Mouse (Mus musculus) midbrain, embryonic 14.5 days (tissue): ENCODE data around the gene Fzd2. TPM values are rescaled to one million over a fixed set of nuclear protein-coding genes. Genes with fewer than 3 reads are reported as not detected.
"Not testable (repeated sequence)": the region's sequence is repeated elsewhere in the genome, so short reads cannot be mapped to it uniquely, and the experiment has no call there.

Experiments
- ATAC-seq: fragments of 200-750 bp; cut with Nextera tagmentation; 2 replicates; pipeline ENCODE4 v1.8.0; 2017; ENCODE audit warnings: moderate number of reproducible peaks, moderate library complexity; ENCODE audit not compliant: low FRiP score, low TSS enrichment
- DNase-seq: peaks from one replicate; pipeline ENCODE4 v3.0.0-alpha.2; 2015
- H3K27ac ChIP-seq: fragments of 300-500 bp; sonication (generic); replicated peaks from 2 replicates; pipeline ENCODE4 v1.5.1; 2014; ENCODE audit warnings: mild to moderate bottlenecking, low read depth, low read length, moderate library complexity
- H3K27me3 ChIP-seq: fragments of 300-500 bp; sonication (generic); 2 replicates; pipeline ENCODE4 v1.6.1; 2014; ENCODE audit warnings: low read length, control low read depth, mixed read lengths; ENCODE audit not compliant: control insufficient read depth, insufficient read depth
- H3K36me3 ChIP-seq: fragments of 300-500 bp; sonication (generic); 2 replicates; pipeline ENCODE4 v1.6.1; 2014; ENCODE audit warnings: low read length, control low read depth; ENCODE audit not compliant: control insufficient read depth, insufficient read depth
- H3K4me1 ChIP-seq: fragments of 300-500 bp; sonication (generic); 2 replicates; pipeline ENCODE4 v1.6.1; 2014; ENCODE audit warnings: mild to moderate bottlenecking, antibody characterized with exemption, low read length, control low read depth; ENCODE audit not compliant: control insufficient read depth, insufficient read depth
- H3K4me2 ChIP-seq: fragments of 300-500 bp; sonication (generic); 2 replicates; pipeline ENCODE4 v1.6.1; 2014; ENCODE audit warnings: mild to moderate bottlenecking, low read length, moderate library complexity
- H3K4me3 ChIP-seq: fragments of 300-500 bp; sonication (generic); replicated peaks from 2 replicates; pipeline ENCODE4 v1.5.1; 2014; ENCODE audit warnings: low read depth, low read length
- H3K9ac ChIP-seq: fragments of 300-500 bp; sonication (generic); replicated peaks from 2 replicates; pipeline ENCODE4 v1.6.1; 2014; ENCODE audit warnings: mild to moderate bottlenecking, low read length, moderate library complexity
- H3K9me3 ChIP-seq: fragments of 300-500 bp; sonication (generic); 2 replicates; pipeline ENCODE4 v1.6.1; 2016; ENCODE audit warnings: low read length, control low read depth, mixed read lengths; ENCODE audit not compliant: control insufficient read depth
- WGBS: fragments of 180-500 bp; shearing (Covaris S2); extraction: QIAGEN DNeasy Blood & Tissue Kit; methylation state at CpG from one replicate; pipeline ENCODE4 v1.1.7; 2014; 5-methylcytosine and 5-hydroxymethylcytosine counted together
- polyA plus RNA-seq: library from polyadenylated mRNA; unstranded; fragments of >200 nt; fragmentation: Nextera tagmentation; extraction: Ambion mirVana; gene quantifications from 2 replicates; pipeline ENCODE4 v1.2.1, GENCODE M21; 2014

Fzd2 gene
- 7.2 and 8.0 TPM in 2 replicates for polyA plus RNA-seq

DNA sequence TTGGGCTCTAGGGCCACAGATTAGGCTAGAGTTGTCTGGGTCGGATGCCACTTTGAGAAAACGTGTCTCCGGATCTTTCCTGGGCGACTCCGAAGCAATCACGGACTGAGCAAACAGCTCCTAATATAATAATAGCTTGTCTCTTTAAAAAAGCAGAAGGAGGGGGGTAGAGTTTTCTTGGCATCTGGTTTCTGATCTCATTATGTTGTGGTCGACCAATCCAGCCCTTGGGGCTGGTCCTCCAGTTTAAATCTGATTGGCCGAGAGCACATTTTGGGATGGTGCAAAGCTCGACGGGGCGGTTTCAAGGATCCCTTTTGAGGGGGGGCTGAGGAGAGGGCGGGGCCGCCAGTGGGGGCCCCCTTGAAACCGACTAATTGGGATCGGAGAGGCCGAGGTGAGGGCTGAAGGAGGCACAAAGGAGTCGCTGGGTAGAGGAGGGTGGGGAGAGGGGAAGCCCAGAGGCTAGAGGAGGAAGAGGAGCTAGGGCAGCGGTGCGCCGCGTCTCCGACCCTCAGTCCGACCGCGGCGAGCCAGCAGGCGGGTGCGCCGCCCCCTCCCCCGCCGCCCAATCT is at the start of gene Fzd2:
Fzd2 (plus strand) TSS at position 387 of the 575 bp plus-strand sequence.
- Histone ChIP-seq H3K9me3 (no peaks in the 10 kb centered on the region), H3K36me3 (no peaks in the 10 kb centered on the region), H3K27me3 (peaks cover 7% of the 10 kb centered on the region; the same call in 1 of the 2 replicates), H3K27ac (peak within 1 kb of the TSS; percentile 92), H3K4me3 (peak within 1 kb of the TSS; percentile 67), H3K4me2 (peak within 1 kb of the TSS; percentile 88), H3K4me1 (peaks cover 7% of the 10 kb centered on the region; the same call in 1 of the 2 replicates), H3K9ac (peak within 1 kb of the TSS; percentile 73)
- ATAC-seq (peak; percentile 90), DNase-seq (peak; percentile 96)
- WGBS = under 1% methylated on average over 31 of the region's 31 CpGs

GRCm38 (mm10) chr11:102555400-102556030 is 48.7 kb upstream of the Fzd2 start:
- ATAC-seq (peak; percentile 34; the same call in 1 of the 2 replicates), DNase-seq (no peak)
- no peaks in the 10 kb centered on the region; the same call in 1 of the 2 replicates for H3K27me3 ChIP-seq
- peak overlapping the region; percentile 97 for H3K27ac ChIP-seq
- H3K9ac ChIP-seq = peak overlapping the region; percentile 97
- no peaks in the 10 kb centered on the region for H3K36me3 ChIP-seq
- H3K9me3 ChIP-seq = no peaks in the 10 kb centered on the region
- WGBS = under 1% methylated on average over 39 of the region's 39 CpGs
- H3K4me2 ChIP-seq = peak overlapping the region; percentile 64
- peaks cover 25% of the 10 kb centered on the region for H3K4me1 ChIP-seq
- H3K4me3 ChIP-seq = peak overlapping the region; percentile 99

DNA sequence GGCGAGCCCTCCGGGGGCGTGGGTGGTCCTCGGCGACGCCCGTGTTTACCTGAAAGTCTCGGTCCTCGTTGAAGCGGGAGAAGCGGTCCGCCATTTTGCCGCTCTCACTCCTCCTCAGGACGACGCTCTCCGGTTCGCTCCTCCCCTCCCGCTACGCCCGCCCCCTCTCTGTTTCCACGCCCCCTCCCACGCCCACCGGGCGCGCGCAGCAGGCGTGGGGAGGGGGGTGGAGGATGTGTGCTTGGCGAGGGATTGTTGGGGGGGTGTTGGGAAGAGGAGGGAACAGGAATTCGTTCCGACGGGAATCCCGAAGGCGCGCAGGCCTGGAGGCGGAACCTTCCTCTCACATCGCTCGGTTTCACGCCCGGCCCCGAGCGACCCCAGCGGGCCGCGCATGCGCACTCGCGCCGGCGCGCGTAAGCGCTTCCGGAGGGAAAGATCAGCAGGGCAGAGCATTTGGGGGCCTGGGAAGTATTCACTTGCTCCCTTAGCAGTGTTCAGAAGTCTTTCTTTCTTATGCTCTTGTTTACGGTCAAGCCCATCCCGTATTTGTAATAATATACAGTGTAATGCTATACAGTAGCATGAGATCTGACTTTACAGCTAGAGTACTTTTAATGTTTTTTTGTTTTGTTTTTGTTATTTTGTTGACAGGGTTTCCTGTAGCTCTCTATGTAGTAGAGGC is 48.0 kb upstream of the Fzd2 start, which contains the start of gene Gpatch8:
Gpatch8 (minus strand) TSS at position 362 of the 685 bp plus-strand sequence.
- Histone ChIP-seq H3K27ac (peak within 1 kb of the TSS; percentile 97), H3K4me1 (peaks cover 21% of the 10 kb centered on the region)
- WGBS = under 1% methylated on average over 52 of the region's 55 CpGs

GRCm38 (mm10) chr11:102556716-102557074 is 47.5 kb upstream of the Fzd2 start:
- ATAC-seq = no peak
- Histone ChIP-seq H3K36me3 (no peaks in the 10 kb centered on the region), H3K9me3 (no peaks in the 10 kb centered on the region), H3K9ac (no peak overlapping the region), H3K4me1 (peaks cover 19% of the 10 kb centered on the region), H3K4me2 (peak overlapping the region; percentile 64), H3K4me3 (peak overlapping the region; percentile 99), H3K27ac (peak overlapping the region; percentile 97; the same call in 1 of the 2 replicates), H3K27me3 (no peaks in the 10 kb centered on the region; the same call in 1 of the 2 replicates)
- DNase-seq = no peak
- WGBS = 24% methylated on average over 3 of the region's 3 CpGs

More for the DNA sequence above, 48.0 kb upstream of the Fzd2 start, which contains the start of gene Gpatch8:
- ATAC-seq = peak; percentile 93
- Histone ChIP-seq H3K9ac (peak within 1 kb of the TSS; percentile 97), H3K4me3 (peak within 1 kb of the TSS; percentile 99), H3K36me3 (no peaks in the 10 kb centered on the region), H3K4me2 (peak within 1 kb of the TSS; percentile 64), H3K9me3 (no peaks in the 10 kb centered on the region), H3K27me3 (no peaks in the 10 kb centered on the region; the same call in 1 of the 2 replicates)
- DNase-seq = peak; percentile 99

- no peak overlapping the region for H3K27ac ChIP-seq
- no peak for DNase-seq
- H3K36me3 ChIP-seq = no peaks in the 10 kb centered on the region
- H3K4me2 ChIP-seq = no peak overlapping the region
- whole genome bisulfite sequencing = 96% methylated on average over 1 of the region's 1 CpGs
- peaks cover 19% of the 10 kb centered on the region for H3K4me1 ChIP-seq
- H3K9me3 ChIP-seq = no peaks in the 10 kb centered on the region
- no peaks in the 10 kb centered on the region; the same call in 1 of the 2 replicates for H3K27me3 ChIP-seq
- no peak overlapping the region for H3K4me3 ChIP-seq
- no peak overlapping the region for H3K9ac ChIP-seq
- no peak for ATAC-seq
These were observed 46.8 kb upstream of the Fzd2 start for GRCm38 (mm10) chr11:102557386-102557785.

- H3K4me1 ChIP-seq = peaks cover 17% of the 10 kb centered on the region
- ATAC-seq (no peak), DNase-seq (no peak)
- H3K27ac ChIP-seq = no peak overlapping the region
- H3K36me3 ChIP-seq = no peaks in the 10 kb centered on the region
- WGBS = 94% methylated on average over 4 of the region's 5 CpGs
- H3K27me3 ChIP-seq = no peaks in the 10 kb centered on the region; the same call in 1 of the 2 replicates
- no peaks in the 10 kb centered on the region for H3K9me3 ChIP-seq
- H3K4me2 ChIP-seq = no peak overlapping the region
- H3K9ac ChIP-seq = no peak overlapping the region
- H3K4me3 ChIP-seq = no peak overlapping the region
These were observed 45.5 kb upstream of the Fzd2 start for GRCm38 (mm10) chr11:102558704-102559103.

DNA sequence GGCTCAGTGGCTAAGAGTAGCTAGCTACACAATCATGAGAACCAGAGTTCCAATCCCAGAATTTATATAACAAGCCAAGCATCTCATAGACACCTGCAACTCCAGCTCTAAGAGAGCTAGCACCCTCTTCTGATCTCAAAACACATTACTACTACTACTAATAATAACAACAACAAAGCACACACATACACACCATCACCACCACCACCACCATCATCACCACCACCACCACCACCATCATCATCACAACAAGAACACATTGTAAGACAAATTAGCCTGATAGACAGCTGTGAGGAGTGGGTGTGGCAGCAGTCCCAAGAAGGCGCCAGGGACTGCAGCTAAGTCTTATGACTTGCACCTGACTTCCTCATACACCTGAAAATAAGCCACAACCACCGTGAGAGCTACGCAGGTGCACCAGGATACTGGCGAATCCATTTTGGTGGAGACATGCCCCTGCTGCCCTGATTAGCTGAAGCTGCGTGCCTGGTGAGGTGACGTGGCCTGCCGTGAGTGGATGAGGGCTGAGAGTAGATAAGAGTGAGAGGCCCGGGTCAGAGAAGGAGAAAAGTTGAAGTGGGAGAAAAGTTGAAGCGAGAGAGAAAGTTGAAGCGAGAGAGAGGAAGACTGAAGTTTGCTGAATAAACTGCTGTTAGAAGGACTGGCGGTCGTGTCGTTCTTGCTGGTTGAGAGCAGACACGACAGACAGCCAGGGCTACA is 39.1 kb upstream of the Fzd2 start:
- not testable (repeated sequence) for H3K9me3 ChIP-seq, H3K27ac ChIP-seq, H3K9ac ChIP-seq, ATAC-seq, H3K4me2 ChIP-seq, H3K27me3 ChIP-seq, H3K4me1 ChIP-seq, DNase-seq, H3K36me3 ChIP-seq, H3K4me3 ChIP-seq
- WGBS = 88% methylated on average over 14 of the region's 14 CpGs

DNA sequence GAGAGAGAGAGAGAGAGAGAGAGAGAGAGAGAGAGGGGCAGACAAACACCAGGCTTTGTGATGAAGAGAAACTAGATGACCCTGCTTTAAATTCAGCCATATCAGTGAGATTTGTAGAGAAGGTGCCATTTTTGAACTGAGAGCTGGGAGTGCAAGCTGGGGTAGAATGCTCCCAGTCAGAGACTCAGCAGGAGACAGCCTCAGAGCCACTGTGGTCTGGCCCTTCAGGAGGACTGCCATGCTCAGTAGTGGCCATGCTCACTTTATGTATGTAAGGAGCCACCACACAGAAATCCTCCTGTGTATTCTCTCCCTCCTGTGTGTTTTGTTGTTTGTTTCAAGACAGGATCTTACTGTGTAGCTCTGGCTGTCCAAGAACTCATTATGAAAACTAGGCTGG is 38.5 kb upstream of the Fzd2 start:
- Histone ChIP-seq H3K27ac (no peak overlapping the region), H3K9me3 (no peaks in the 10 kb centered on the region), H3K4me1 (no peaks in the 10 kb centered on the region), H3K9ac (no peak overlapping the region), H3K36me3 (no peaks in the 10 kb centered on the region), H3K27me3 (no peaks in the 10 kb centered on the region), H3K4me3 (no peak overlapping the region), H3K4me2 (no peak overlapping the region)
- ATAC-seq = no peak
- no peak for DNase-seq
